Mouse (Mus musculus) G1E (cell line): ENCODE results near the gene Gfy.

Source experiments
- CTCF ChIP-seq: IDR thresholded peaks from 2 replicates; pipeline ENCODE4 v1.5.1; 2012; ENCODE audit warnings: low read depth, low read length, inconsistent platforms, mixed read lengths
- GATA1 ChIP-seq: IDR thresholded peaks from 2 replicates; pipeline ENCODE4 v1.6.1; 2012; ENCODE audit warnings: borderline replicate concordance, low read length, inconsistent platforms, mixed read lengths
- GATA2 ChIP-seq: IDR thresholded peaks from 2 replicates; pipeline ENCODE4 v1.6.1; 2012; ENCODE audit warnings: low read depth, low read length, inconsistent platforms, borderline replicate concordance
- POLR2AphosphoS5 ChIP-seq: IDR thresholded peaks from 2 replicates; pipeline ENCODE4 v1.6.1; 2012; ENCODE audit warnings: low read depth, low read length, inconsistent platforms; ENCODE audit not compliant: insufficient replicate concordance
- TAL1 ChIP-seq: conservative IDR thresholded peaks from 2 replicates; pipeline ENCODE4 v1.6.1; 2012; ENCODE audit warnings: low read depth, low read length, inconsistent platforms, mixed read lengths

DNA sequence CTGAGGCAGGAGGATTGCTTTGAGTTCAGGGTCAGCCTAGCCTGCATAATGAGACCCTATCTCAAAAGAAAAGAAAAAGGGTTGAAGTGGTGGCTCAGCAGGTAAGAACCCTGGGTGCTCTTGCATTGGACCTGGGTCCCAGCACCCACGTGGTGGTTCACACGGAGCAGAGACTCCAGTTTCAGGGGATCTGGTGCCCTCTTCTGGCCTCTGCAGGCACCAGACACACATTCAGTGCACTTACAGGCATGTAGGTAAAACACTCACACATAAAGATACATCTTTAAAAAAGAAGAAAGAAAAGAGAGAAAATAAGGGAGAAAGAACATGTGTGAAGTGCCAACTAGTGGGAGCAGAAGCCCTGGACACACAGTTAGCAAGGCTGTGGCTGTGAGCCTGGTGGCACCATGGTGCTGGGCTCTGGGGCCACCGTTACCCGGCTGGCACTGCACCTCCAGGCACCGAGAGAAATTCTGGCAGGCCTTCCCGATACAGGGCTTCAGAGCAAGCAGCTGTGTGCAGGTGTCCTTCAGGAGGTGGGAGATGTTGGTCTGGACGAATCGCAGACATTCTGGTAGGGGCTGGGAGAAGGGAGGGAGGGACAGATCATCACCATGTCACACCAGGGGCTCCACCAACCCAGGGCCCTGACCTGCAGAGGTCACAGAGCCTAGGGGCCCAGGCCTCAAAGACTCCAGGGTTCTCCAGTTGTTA, 45.8 kb downstream of the Gfy start:
- no peak for TF ChIP-seq CTCF
- no peak for TF ChIP-seq GATA1
- no peak for TF ChIP-seq TAL1
- no peak for TF ChIP-seq POLR2AphosphoS5
- TF ChIP-seq GATA2 = no peak
